Mouse (Mus musculus): ENCODE results near the gene Clcnkb. TPM values are rescaled to one million over a fixed set of nuclear protein-coding genes. Genes with fewer than 3 reads are reported as not detected.

Gene Clcnkb
- polyA plus RNA-seq, 3 experiments from 2014 or later = not detected

DNA sequence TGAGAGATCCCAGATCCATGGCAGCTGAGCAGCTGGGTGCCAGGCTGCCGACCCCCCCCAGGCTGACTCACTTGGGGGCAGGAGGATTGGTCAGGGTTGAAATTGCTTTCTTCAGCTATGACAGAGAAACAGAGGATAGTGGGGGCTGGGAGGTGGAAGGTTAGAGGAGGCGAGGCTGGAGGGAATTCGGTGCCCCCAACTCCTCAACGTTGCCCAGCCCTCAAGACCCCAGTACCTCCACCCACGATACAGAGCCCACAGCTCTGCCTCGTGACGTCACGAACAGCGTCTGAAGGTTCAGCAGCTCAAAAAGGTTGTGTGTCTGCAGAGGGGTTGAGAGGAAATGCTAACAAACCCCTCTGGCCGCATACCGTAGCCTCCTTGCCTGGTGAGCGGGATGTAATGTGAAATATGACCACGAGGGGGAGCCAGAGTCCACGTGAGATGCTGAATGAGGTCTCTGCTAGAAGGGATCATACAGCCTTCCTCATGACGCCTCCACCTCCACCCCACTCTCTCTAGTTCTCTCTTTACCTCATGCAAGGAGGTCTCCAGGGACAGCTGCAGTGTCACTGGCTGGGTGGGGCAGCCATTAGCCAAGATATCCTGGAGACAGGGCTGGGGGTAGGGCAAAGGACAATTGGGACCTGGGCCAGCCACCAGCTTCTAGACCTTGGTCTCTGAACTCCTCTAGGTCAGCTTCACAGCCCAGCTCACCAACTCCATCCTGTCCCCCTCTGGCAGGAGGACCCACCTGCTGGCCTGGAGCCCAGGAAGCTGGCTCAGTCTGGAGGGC, 11.1 kb downstream of the Clcnkb start:
- ATAC-seq = peak; percentile 73

DNA sequence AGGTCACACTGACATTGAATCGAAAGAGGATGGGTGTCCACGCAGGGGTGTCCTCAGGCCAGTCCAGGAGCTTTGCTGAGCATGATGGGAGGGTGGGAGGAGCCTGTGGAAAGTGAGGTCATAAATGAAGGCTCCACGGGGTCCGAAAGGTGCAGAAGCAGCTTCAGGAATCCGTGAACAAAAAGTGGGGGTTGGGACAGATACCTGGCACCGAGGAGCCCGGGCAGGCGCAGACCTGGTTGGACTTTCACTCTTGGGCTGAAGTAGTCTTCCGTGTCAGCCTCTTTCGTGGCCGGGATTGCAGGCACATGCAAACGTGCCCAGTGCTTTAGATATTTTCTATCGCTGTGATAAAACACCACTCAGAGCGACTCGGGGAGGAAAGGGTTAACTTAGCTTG, 15.6 kb downstream of the Clcnkb start:
- no peak for ATAC-seq

- ATAC-seq = no peak
Measured at GRCm38 (mm10) chr4:141398545-141398944, 17.3 kb downstream of the Clcnkb start, which contains the start of gene Clcnka. TSS of gene Clcnka (minus strand) at chr4:141398724.

- no peak for ATAC-seq
Measured at GRCm38 (mm10) chr4:141397861-141398260, 18.0 kb downstream of the Clcnkb start.

- no peak for ATAC-seq
Measured at GRCm38 (mm10) chr4:141394751-141395150, 21.1 kb downstream of the Clcnkb start.

- ATAC-seq = no peak
Measured at GRCm38 (mm10) chr4:141391293-141391692, 24.5 kb downstream of the Clcnkb start.

DNA sequence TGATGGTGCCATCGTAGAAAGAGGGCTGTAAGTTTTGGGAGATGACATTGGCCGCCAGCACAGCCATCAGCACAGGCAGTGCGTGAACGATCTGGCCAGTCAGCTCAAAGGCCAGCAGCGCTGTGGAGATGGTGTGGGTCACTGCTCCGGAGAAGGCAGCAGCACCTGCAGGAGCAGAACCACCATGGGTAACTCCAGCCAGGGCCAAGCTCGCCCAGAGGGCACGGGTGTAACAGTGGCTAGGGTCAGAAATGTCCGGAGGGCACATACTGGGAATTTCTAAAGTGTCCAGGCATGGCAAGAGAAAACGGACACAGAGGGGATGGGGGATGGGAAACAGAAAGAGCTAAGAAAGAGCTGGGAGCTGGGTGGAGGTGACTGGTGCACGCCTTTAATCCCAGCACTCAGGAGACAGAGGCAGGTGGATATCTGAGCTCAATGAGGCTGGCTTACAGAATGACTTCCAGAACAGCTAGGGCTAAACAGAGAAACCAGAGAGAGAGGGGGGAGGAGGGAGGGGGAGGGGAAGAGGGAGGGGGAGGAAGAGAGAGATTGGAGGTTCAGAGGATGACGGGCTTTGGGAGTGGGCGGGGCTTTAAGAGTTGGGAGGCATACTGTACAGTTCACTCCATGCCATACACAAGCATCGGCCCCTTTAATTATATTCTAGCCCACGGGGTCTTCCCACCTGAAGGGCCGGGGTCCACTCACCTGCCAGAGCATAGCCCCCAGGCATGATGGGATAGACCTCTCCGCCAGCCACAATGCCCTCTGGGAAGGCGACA, 26.3 kb downstream of the Clcnkb start:
- no peak for ATAC-seq

GRCm38 (mm10) chr4:141387933-141388332, 27.9 kb downstream of the Clcnkb start:
- ATAC-seq = no peak

DNA sequence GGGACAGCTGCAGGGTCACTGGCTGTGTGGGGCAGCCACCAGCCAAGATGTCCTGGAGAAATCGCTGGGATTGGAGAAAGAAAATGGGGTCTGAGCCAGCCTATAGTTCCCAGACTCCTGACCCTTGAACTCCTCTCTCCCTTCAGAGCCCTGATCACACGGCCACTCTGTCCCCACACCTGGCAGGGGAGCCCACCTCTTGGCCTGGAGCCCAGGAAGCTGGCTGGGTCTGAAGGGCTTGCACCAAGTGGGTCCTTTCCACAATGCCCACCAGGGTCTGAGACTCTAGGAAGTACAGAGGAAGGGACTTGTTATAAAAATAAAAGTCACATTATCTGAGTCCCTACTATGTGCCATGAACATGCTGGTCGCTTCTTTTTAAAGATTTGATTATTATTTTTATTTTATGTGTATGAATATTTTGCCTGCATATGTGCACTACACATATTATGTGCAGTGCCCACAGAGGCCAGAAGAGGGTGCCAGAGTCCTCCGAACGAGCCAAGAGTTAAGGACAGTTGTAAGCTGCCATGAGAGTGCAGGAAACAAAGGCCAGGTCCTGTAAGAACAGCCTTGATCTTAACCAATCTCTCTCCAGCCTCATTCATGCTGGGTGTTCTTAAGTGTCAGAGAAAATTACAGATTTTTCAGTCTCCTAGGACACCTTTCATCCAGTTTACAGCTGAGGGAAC, 28.6 kb downstream of the Clcnkb start:
- peak; percentile 67 for ATAC-seq

- ATAC-seq = no peak
Measured at GRCm38 (mm10) chr4:141386150-141386549, 29.7 kb downstream of the Clcnkb start.

GRCm38 (mm10) chr4:141385275-141385674, 30.5 kb downstream of the Clcnkb start:
- ATAC-seq = peak; percentile 28

DNA sequence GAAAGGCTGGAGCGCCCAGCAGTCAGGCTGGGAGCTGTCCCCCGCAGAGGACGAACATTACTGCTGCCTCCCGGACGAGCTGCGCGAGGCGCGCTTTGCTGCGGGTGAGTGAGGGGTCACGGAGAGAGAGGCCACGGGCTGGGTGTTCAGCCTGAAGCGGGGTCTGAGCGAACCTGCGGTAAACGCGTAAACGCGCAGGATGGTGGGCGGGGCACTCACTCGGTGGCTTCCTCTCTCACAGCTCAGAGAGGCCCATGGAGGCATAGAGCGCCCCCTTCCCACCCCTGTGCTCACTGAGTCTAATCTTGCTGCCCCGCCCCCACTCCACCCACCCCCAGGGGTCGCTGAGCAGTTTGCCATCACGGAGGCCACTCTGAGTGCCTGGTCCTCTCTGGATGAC, 33.4 kb downstream of the Clcnkb start:
- ATAC-seq = no peak

GRCm38 (mm10) chr4:141379674-141380073, 36.1 kb downstream of the Clcnkb start:
- no peak for ATAC-seq

- ATAC-seq = no peak
Measured at GRCm38 (mm10) chr4:141372426-141372825, 43.4 kb downstream of the Clcnkb start.

DNA sequence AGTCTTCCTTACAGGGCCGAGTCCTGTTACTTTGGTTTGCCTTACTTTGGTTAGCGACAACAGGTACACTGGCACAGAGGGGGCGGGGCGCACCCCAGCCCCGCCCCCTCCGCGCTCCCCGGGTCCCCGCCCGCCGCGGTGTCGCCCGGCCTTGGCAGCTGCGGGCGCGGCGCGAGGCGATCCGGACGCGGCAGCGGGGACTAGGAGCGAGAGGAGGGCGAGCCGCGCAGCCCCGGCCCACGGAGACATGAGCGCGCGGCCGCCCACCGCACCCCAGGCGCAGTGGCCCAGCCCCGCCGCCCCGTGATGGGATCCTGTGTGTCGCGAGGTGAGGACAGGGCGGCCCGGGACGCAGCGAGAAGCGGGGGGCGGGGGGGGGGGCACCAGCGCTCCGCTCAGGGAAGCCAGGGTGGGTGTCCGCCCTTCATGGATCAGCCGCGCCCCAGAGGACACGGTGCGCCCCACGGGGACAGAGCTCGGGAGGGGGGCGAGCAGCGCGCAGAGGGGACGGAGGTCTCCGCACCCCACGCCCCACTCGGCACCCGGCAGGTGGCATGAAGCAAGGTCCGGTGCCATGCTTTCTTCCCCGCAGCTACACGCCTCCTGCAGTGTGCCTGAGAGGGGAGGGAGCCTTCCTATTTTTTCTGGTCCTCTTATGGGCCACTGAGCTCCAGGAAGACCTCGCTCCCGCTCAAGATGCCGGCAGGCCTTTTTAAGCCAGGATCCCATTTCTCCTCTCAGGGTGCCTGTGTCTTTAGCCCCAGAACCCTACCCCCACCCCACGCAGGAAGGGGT, 47.6 kb downstream of the Clcnkb start, which contains the start of gene Fam131c:
Gene Fam131c, plus strand, starts transcription at position 224 of the 795 bp plus-strand sequence.
- ATAC-seq = no peak

GRCm38 (mm10) chr4:141365876-141366275, 49.9 kb downstream of the Clcnkb start:
- ATAC-seq = no peak

DNA sequence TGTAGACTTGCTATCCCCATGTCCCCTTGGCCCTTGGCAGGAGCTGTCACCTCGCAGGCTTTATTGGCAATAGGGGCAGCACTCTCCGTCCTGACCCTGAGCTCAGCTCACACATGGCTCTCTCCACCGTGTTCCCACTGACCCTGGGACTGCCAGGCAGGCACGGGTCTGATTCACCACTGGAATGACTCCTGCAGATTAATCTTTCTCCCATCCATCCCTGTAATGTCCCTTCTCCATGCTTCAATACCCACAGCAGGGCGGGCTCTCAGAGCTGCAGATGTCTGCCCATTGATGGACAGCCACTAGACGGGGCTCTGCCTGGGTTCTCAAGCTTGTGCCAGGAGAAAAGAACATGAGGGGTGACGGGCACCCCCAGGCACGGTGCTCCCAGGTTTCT, 50.7 kb downstream of the Clcnkb start:
- ATAC-seq = no peak

- no peak for ATAC-seq
Measured at GRCm38 (mm10) chr4:141362937-141363548, 52.8 kb downstream of the Clcnkb start.

DNA sequence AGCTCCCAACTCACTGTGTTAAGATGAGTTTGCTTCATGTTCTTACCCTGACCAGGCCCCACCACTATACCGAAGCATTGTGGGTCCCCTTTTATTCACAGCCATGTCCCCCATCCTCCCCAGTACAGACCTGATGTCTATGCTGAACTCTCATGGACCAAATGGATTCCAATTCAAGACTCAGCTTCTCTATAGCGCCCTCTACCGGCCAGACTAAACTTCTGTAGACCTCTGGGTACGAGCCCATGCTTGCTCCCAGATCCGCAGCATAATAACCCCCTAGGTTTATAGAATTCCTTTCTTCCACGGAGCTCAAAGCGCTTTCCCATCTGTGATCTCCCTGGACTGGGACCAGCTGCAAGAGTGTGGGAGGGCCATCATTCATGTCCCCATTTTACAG, 55.0 kb downstream of the Clcnkb start:
- no peak for ATAC-seq

DNA sequence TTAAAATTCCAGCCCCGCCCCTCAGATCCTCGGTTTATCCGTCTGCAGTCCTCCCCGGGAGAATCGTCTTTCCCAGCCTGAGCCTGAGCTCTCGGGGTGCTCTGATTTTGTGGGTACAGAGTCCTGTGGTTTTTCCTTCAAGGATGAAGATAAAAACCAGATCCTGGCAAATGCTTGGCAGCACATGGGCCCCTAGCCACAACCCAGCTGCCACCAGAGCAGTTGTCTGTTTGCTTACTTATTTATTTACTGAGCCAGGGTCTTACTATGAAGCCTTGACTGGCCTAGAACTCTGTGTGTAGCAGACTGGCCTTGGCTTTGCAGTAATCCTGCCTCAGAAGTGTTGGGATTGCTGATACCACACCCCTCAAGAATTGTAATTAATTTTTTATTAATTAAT, 56.6 kb downstream of the Clcnkb start:
- no peak for ATAC-seq

DNA sequence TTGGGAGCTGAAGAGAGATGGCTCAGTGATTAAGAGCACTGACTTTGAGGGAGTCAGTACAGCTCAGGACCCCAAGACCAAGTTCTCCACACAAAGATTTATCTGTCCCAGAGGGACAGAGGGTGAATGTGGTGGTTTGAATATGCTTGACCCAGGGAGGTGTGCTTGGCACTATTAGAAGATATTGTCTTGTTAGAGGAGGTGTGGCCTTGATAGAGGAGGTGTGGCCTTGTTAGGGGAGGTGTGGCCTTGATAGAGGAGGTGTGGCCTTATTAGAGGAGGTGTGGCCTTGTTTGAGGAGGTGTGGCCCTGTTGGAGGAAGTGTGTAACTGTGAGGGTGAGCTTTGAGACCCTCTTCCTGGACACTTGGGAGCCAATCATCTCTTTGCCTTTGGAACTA, 58.0 kb downstream of the Clcnkb start:
- no peak for ATAC-seq

All from inflammation-experienced regulatory T-cells, adult 6 months (primary cell).